Mouse (Mus musculus) liver, embryonic 14.5 days (tissue): ENCODE results near the gene Svs1. TPM values are rescaled to one million over a fixed set of nuclear protein-coding genes. Genes with fewer than 3 reads are reported as not detected.

Source experiments
- ATAC-seq: fragments of 200-750 bp; cut with Nextera tagmentation; 2 replicates; pipeline ENCODE4 v1.8.0; 2017; ENCODE audit warnings: moderate number of reproducible peaks, mild to moderate bottlenecking, moderate library complexity; ENCODE audit not compliant: insufficient read depth
- DNase-seq, 3 experiments: peaks; one replicate each; pipeline ENCODE4 v3.0.0-alpha.2; 2012 to 2013; ENCODE audit warnings: low read depth in 3 of 3, low spot score in 3 of 3
- H3K27ac ChIP-seq: fragments of 300-500 bp; sonication (generic); 2 replicates; pipeline ENCODE4 v1.5.1; 2014; ENCODE audit warnings: moderate library complexity, mild to moderate bottlenecking, control low read depth, inconsistent platforms
- H3K27me3 ChIP-seq: fragments of 300-500 bp; sonication (generic); 2 replicates; pipeline ENCODE4 v1.6.1; 2014; ENCODE audit warnings: mild to moderate bottlenecking, low read length, moderate library complexity; ENCODE audit not compliant: control insufficient read depth, insufficient read depth
- H3K36me3 ChIP-seq: fragments of 300-500 bp; sonication (generic); replicated peaks from 2 replicates; pipeline ENCODE4 v1.6.1; 2014; ENCODE audit warnings: low read depth; ENCODE audit not compliant: control insufficient read depth, insufficient read depth
- H3K4me1 ChIP-seq, 2 experiments: fragments of 200-500 bp in 1 of 2; fragments of 300-500 bp in 1 of 2; sonication (generic) in 1 of 2; replicated peaks; 2 replicates each; pipeline ENCODE4 v1.6.1; 2012 to 2014; ENCODE audit warnings: antibody characterized with exemption in 1 of 2, inconsistent platforms in 1 of 2, low read length in 1 of 2; ENCODE audit not compliant: control insufficient read depth in 2 of 2, insufficient read depth in 2 of 2
- H3K4me2 ChIP-seq: fragments of 300-500 bp; sonication (generic); 2 replicates; pipeline ENCODE4 v1.6.1; 2014; ENCODE audit warnings: low read depth, mild to moderate bottlenecking, control low read depth, moderate library complexity
- H3K4me3 ChIP-seq, 2 experiments: fragments of 200-500 bp in 1 of 2; fragments of 300-500 bp in 1 of 2; sonication (generic) in 1 of 2; 2 replicates each; pipeline ENCODE4 v1.5.1; 2012 to 2014; ENCODE audit warnings: low read depth in 2 of 2, low read length in 2 of 2, mild to moderate bottlenecking in 2 of 2, control low read depth in 1 of 2, inconsistent platforms in 1 of 2, moderate library complexity in 1 of 2; ENCODE audit not compliant: insufficient read depth in 1 of 2
- H3K9ac ChIP-seq: fragments of 300-500 bp; sonication (generic); replicated peaks from 2 replicates; pipeline ENCODE4 v1.6.1; 2014; ENCODE audit warnings: mild to moderate bottlenecking, control low read depth, moderate library complexity
- H3K9me3 ChIP-seq: fragments of 300-500 bp; sonication (generic); 2 replicates; pipeline ENCODE4 v1.6.1; 2016; ENCODE audit warnings: low read length, mixed read lengths; ENCODE audit not compliant: control insufficient read depth
- CTCF ChIP-seq: IDR thresholded peaks from 2 replicates; pipeline ENCODE4 v1.5.1; 2016; ENCODE audit warnings: antibody characterized with exemption, low read depth, control low read depth
- EP300 ChIP-seq: IDR thresholded peaks from 2 replicates; pipeline ENCODE4 v1.6.1; 2016; ENCODE audit warnings: antibody characterized with exemption, low read depth
- WGBS: fragments of 180-500 bp; shearing (Covaris S2); extraction: QIAGEN DNeasy Blood & Tissue Kit; methylation state at CpG from one replicate; pipeline ENCODE4 v1.1.7; 2014; ENCODE audit not compliant: insufficient replicate concordance; 5-methylcytosine and 5-hydroxymethylcytosine counted together
- polyA plus RNA-seq, 2 experiments: library from polyadenylated mRNA; depleted of rRNA in 1 of 2; stranded (reverse) in 1 of 2; unstranded in 1 of 2; fragments of >200 nt; fragmentation: Nextera tagmentation in 1 of 2; extraction: Ambion mirVana in 1 of 2; gene quantifications; 2 replicates each; pipeline versions ENCODE4 v1.2.1 to v1.2.3; 2012 to 2014

Gene Svs1
- polyA plus RNA-seq, 2 experiments = not detected

GRCm38 (mm10) chr6:48991991-48992390 lies 5.3 kb downstream of the Svs1 start:
- 38% methylated on average over 4 of the region's 4 CpGs for WGBS
- Histone ChIP-seq H3K36me3 (no peaks in the 10 kb centered on the region), H3K4me2 (no peak overlapping the region), H3K4me3 (no peak overlapping the region), H3K27me3 (no peaks in the 10 kb centered on the region), H3K4me1 (no peaks in the 10 kb centered on the region), H3K9ac (no peak overlapping the region), H3K9me3 (no peaks in the 10 kb centered on the region), H3K27ac (no peak overlapping the region)
- no peak for ATAC-seq
- DNase-seq = no peak
- no peak for TF ChIP-seq EP300
- TF ChIP-seq CTCF = no peak

DNA sequence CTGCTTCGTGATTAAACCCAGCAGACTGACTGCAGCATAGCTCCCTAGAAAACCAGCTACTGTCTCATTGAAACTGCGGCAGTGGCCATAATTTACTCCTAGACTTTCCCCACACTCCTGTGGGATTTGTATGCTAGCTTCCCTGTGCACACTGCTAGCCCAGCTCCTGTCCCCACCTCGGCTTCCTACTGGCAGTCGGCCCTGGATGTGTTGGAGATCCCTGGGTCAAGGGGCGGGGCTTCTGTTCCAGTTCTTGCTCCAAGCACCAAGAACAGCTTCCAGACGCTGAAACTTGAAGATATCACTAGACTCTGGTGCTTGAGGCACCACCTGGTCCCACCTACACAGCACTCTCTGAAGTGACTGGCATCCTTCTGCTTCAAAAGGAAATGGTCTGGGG lies 11.5 kb downstream of the Svs1 start:
- no peak for TF ChIP-seq CTCF
- no peak for TF ChIP-seq EP300
- no peak for ATAC-seq

GRCm38 (mm10) chr6:48998796-48999195 lies 12.1 kb downstream of the Svs1 start:
- Histone ChIP-seq H3K9me3 (no peaks in the 10 kb centered on the region), H3K36me3 (no peaks in the 10 kb centered on the region), H3K4me3 (no peak overlapping the region), H3K4me1 (no peaks in the 10 kb centered on the region), H3K4me2 (no peak overlapping the region), H3K9ac (no peak overlapping the region), H3K27me3 (no peaks in the 10 kb centered on the region), H3K27ac (no peak overlapping the region)
- ATAC-seq (no peak), DNase-seq (no peak)
- WGBS = 60% methylated on average over 4 of the region's 4 CpGs
- TF ChIP-seq EP300 = no peak
- no peak for TF ChIP-seq CTCF

More for the DNA sequence above, 11.5 kb downstream of the Svs1 start:
- H3K9ac ChIP-seq = no peak overlapping the region
- no peak overlapping the region for H3K4me2 ChIP-seq
- H3K27ac ChIP-seq = no peak overlapping the region
- no peaks in the 10 kb centered on the region for H3K9me3 ChIP-seq
- DNase-seq = no peak
- H3K4me1 ChIP-seq = no peaks in the 10 kb centered on the region
- WGBS = 56% methylated on average over 6 of the region's 6 CpGs
- no peak overlapping the region for H3K4me3 ChIP-seq
- H3K27me3 ChIP-seq = no peaks in the 10 kb centered on the region
- H3K36me3 ChIP-seq = no peaks in the 10 kb centered on the region

DNA sequence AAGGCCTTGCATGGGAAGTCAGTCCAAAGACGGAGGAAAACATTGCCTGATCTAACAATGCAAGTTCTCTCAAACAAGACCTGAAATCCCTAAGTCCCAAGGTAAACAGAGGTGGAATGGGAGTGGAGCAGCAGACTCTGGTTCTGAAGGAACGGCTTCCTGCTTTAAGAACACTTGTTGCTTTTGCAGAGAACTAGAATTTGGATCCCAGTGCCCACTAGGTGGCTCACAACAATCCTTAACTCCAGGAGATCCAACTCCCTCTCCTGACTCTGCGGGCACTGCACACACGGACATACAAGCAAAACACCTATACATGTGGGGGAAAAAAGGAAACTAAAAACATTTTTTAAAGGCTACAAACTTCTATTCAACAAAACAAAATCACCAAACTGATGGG lies 16.7 kb downstream of the Svs1 start:
- WGBS = 46% methylated on average over 4 of the region's 4 CpGs
- no peak; the same call in 1 of the 2 replicates for TF ChIP-seq CTCF
- no peak for TF ChIP-seq EP300
- no peak overlapping the region for H3K4me2 ChIP-seq
- H3K27me3 ChIP-seq = no peaks in the 10 kb centered on the region
- DNase-seq = no peak
- H3K4me3 ChIP-seq = no peak overlapping the region
- H3K9ac ChIP-seq = no peak overlapping the region
- H3K4me1 ChIP-seq = peaks cover 0 to 3% of the 10 kb centered on the region in 2 experiments; a peak in 2 of 4 replicates
- no peak for ATAC-seq
- no peaks in the 10 kb centered on the region for H3K36me3 ChIP-seq
- no peak overlapping the region for H3K27ac ChIP-seq
- no peaks in the 10 kb centered on the region for H3K9me3 ChIP-seq

DNA sequence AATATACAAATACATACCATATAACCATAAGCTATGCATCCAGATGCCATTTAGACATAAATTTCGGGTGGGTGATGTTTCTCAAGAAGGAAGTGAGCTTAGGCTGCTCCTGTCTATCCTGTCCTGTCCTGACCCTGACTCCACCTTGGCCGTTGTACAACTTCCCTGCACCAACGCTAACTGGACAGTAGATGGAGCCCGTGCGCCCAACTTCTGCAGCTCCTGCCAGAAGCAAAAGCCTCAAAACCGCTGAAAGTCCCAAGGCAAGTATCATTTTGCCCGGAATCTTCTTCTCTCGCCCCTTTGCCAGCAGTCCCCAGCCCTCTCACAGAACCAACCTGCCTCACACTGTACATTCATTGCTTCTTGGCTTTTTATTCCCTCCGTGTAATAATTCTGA lies 21.3 kb downstream of the Svs1 start:
- under 1% methylated on average over 9 of the region's 9 CpGs for WGBS
- no peak overlapping the region for H3K27ac ChIP-seq
- peaks cover 0 to 6% of the 10 kb centered on the region in 2 experiments; a peak in 2 of 4 replicates for H3K4me1 ChIP-seq
- H3K9ac ChIP-seq = no peak overlapping the region
- no peaks in the 10 kb centered on the region for H3K9me3 ChIP-seq
- H3K4me3 ChIP-seq = peak overlapping the region; percentile 16 to 47; a peak in 3 of 4 replicates
- DNase-seq (peak; percentile 29 to 37 (median 34)), ATAC-seq (no peak)
- peak overlapping the region; percentile 51 for H3K4me2 ChIP-seq
- TF ChIP-seq EP300 (no peak), CTCF (peak; percentile 89)
- no peaks in the 10 kb centered on the region for H3K36me3 ChIP-seq
- no peaks in the 10 kb centered on the region for H3K27me3 ChIP-seq
